Mouse (Mus musculus): ENCODE measurements around the gene Spout1. TPM values are rescaled to one million over a fixed set of nuclear protein-coding genes. Genes with fewer than 3 reads are reported as not detected.

Gene Spout1
- polyA plus RNA-seq, 1 experiment from 2014 or later, result 72.4 TPM

DNA sequence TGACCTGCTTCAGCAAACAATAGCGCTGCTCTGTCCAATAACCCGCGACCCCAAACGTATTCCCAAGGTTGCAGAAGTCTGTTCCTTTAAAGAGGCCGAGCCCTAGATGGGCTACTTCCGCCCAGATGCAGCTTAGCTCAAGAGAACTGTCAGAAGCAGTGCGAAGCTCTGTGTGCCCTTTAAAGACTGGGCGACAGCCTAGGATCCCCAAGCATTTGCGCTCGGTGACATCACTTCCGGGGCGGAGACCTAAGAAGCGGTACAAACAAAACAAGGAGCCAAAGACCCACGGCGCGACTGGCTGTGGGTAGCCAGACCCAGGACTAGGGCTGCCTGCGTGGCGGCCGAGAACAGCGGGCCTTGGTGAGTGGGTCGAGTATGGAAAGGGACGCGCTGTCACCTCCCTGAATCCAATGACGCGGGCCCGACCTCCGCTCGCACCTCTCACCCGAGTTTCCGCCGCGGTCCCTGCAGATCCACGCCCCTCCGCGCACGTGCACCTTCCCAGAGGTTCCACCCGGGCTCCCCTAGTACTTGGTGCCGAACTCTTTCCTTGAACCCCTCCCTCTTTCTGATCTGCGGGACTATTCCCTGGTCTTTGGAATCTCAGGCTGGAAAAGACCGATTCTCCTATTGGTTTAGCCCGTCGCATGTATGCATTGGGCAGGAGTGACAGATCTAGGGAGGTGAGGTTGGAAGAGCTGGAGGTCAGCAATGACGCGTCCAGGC lies 27.5 kb upstream of the Spout1 start, which contains the start of gene Kyat1:
Kyat1 (minus strand) TSS at position 219 of the 729 bp plus-strand sequence.
- Histone ChIP-seq H3K27ac (ENCODE audit: low read depth, low read length) (peak within 1 kb of the TSS; percentile 77), H3K9ac (ENCODE audit: low read depth, low read length) (peak within 1 kb of the TSS; percentile 67), H3K4me2 (ENCODE audit: low read length) (peak within 1 kb of the TSS; percentile 64), H3K4me1 (ENCODE audit: control insufficient read depth, insufficient read depth, low read depth, low read length) (peaks cover 11% of the 10 kb centered on the region), H3K36me3 (ENCODE audit: control insufficient read depth, insufficient read depth, low read length) (no peaks in the 10 kb centered on the region), H3K4me3 (ENCODE audit: low read length) (peak within 1 kb of the TSS; percentile 65), H3K9me3 (ENCODE audit: control insufficient read depth, low read length) (no peaks in the 10 kb centered on the region), H3K27me3 (replicated peaks; ENCODE audit: control insufficient read depth, insufficient read depth, low read length) (no peaks in the 10 kb centered on the region)
- ATAC-seq, result peak; percentile 99
- under 1% methylated on average over 44 of the region's 44 CpGs for WGBS

DNA sequence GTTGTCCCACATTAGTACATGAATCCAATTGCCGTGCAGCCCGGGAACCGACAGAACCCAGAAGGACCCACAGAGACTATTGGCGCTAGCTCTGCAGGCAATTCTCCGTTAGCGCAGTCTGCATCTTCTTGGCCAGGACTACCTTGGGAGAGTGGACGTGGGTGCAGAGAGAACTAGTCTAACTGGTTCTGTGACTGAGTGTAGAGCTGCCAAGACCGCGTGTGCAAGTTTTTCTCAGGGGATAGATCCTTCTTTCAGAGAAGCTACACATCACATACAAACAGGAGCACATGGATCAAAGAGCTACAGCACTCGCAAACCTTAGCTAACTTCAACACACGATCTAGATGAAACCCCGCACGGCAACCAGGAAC lies 27.0 kb upstream of the Spout1 start:
- Histone ChIP-seq H3K36me3 (ENCODE audit: control insufficient read depth, insufficient read depth, low read length) (no peaks in the 10 kb centered on the region), H3K27me3 (replicated peaks; ENCODE audit: control insufficient read depth, insufficient read depth, low read length) (no peaks in the 10 kb centered on the region), H3K4me3 (ENCODE audit: low read length) (peak overlapping the region; percentile 65), H3K9ac (ENCODE audit: low read depth, low read length) (peak overlapping the region; percentile 67), H3K4me2 (ENCODE audit: low read length) (peak overlapping the region; percentile 64), H3K27ac (ENCODE audit: low read depth, low read length) (peak overlapping the region; percentile 77), H3K4me1 (ENCODE audit: control insufficient read depth, insufficient read depth, low read depth, low read length) (peaks cover 11% of the 10 kb centered on the region), H3K9me3 (ENCODE audit: control insufficient read depth, low read length) (no peaks in the 10 kb centered on the region)
- WGBS, result under 1% methylated on average over 13 of the region's 13 CpGs
- peak; percentile 70 for ATAC-seq

DNA sequence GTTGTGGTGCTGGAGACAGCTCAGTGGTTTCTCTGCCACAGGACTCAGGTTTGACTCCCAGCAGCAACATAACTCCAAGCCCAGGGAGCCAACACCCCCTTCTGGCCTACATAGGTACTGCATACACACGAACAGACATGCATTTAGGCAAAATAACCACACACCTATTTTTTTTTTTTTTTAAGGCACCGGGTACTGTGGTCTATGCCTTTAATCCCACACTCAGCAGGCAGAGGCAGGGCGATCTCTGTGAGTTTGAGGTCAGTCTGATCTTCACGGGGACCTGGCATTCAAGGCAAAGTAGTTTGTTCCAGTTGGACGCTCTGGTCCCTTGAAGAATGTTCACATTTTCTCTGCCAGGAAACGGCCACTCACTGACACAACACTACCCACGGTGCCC lies 25.2 kb upstream of the Spout1 start:
- Histone ChIP-seq H3K4me1 (ENCODE audit: control insufficient read depth, insufficient read depth, low read depth, low read length) (peaks cover 11% of the 10 kb centered on the region), H3K4me2 (ENCODE audit: low read length) (no peak overlapping the region), H3K4me3 (ENCODE audit: low read length) (no peak overlapping the region), H3K36me3 (ENCODE audit: control insufficient read depth, insufficient read depth, low read length) (no peaks in the 10 kb centered on the region), H3K27me3 (replicated peaks; ENCODE audit: control insufficient read depth, insufficient read depth, low read length) (no peaks in the 10 kb centered on the region), H3K27ac (ENCODE audit: low read depth, low read length) (no peak overlapping the region), H3K9ac (ENCODE audit: low read depth, low read length) (no peak overlapping the region), H3K9me3 (ENCODE audit: control insufficient read depth, low read length) (no peaks in the 10 kb centered on the region)
- WGBS, result 75% methylated on average over 7 of the region's 7 CpGs
- ATAC-seq, result no peak

DNA sequence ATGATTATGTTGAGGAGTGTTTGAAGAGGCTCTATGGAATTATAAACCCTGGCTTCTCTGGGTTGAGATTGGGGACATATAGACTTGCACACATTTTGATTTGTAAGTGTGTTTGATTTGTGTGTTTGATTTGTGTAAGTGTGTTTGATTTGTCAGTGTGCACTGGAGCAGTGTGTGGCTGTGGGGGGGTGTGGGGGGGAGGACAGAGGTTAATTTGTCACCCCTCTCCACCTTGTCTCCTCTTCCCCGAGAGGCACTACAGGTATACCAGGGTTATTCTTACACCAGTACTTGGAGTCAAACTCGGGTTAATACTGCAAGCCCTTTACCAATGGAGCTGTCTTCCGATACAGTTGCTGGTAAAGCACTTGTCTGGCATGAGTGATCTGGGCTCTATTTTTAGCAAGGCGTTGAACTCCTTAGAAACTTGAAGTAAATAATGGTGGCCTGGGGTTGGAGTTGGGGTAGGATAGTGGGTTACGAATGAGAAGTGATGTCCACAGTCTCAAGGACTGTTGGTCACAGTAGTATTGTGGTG lies 22.2 kb upstream of the Spout1 start:
- WGBS, result 87% methylated on average over 5 of the region's 5 CpGs
- no peak overlapping the region for H3K4me3 ChIP-seq (ENCODE audit: low read length)

DNA sequence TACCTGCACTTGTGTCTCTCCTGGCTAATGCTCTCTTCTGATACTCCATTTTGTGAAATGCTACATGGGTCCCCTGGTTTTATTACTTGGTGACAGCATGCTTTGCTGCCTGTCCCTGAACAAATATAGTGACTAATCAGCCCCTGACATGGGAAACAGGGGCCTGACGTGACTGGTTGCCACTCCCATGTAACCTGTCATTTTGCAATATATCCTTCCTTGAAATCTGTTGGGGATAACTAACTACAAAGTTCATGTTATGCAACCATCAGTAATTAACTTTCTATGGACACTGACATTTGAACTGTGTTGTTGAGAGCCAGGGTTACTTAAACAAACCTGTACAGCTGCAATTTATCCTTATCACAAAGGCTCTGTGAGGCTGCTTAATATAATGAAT lies 21.7 kb upstream of the Spout1 start:
- H3K4me3 ChIP-seq (ENCODE audit: low read length), result no peak overlapping the region
- ATAC-seq, result no peak
- no peak overlapping the region for H3K27ac ChIP-seq (ENCODE audit: low read depth, low read length)
- H3K9me3 ChIP-seq (ENCODE audit: control insufficient read depth, low read length), result no peaks in the 10 kb centered on the region
- 80% methylated on average over 1 of the region's 1 CpGs for WGBS
- no peak overlapping the region for H3K4me2 ChIP-seq (ENCODE audit: low read length)
- H3K4me1 ChIP-seq (ENCODE audit: control insufficient read depth, insufficient read depth, low read depth, low read length), result peaks cover 4% of the 10 kb centered on the region
- no peak overlapping the region for H3K9ac ChIP-seq (ENCODE audit: low read depth, low read length)
- no peaks in the 10 kb centered on the region for H3K36me3 ChIP-seq (ENCODE audit: control insufficient read depth, insufficient read depth, low read length)
- no peaks in the 10 kb centered on the region for H3K27me3 ChIP-seq (replicated peaks; ENCODE audit: control insufficient read depth, insufficient read depth, low read length)

More for the DNA sequence above, 22.2 kb upstream of the Spout1 start:
- Histone ChIP-seq H3K9ac (ENCODE audit: low read depth, low read length) (no peak overlapping the region), H3K4me1 (ENCODE audit: control insufficient read depth, insufficient read depth, low read depth, low read length) (peaks cover 4% of the 10 kb centered on the region), H3K27ac (ENCODE audit: low read depth, low read length) (no peak overlapping the region), H3K4me2 (ENCODE audit: low read length) (no peak overlapping the region), H3K27me3 (replicated peaks; ENCODE audit: control insufficient read depth, insufficient read depth, low read length) (no peaks in the 10 kb centered on the region), H3K9me3 (ENCODE audit: control insufficient read depth, low read length) (no peaks in the 10 kb centered on the region), H3K36me3 (ENCODE audit: control insufficient read depth, insufficient read depth, low read length) (no peaks in the 10 kb centered on the region)
- ATAC-seq, result no peak

DNA sequence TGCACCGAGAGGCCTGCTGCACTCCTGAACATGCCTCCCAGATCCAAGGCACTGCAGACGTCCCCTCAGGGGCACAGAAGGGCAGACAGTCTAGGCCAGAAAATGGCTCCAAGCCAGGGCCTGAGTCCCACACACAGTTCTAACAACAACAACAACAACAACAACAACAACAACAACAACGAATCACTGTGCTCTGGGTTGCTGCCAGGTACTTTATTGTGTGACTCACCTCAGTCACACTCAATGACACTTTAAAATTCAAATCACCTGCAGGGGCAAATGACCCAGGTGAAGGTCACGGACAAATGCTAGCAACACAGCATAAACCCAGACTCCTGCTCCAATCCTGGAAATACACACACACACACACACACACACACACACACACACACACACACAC lies 19.8 kb upstream of the Spout1 start:
- Histone ChIP-seq H3K27me3 (replicated peaks; ENCODE audit: control insufficient read depth, insufficient read depth, low read length) (no peaks in the 10 kb centered on the region), H3K4me2 (ENCODE audit: low read length) (no peak overlapping the region), H3K27ac (ENCODE audit: low read depth, low read length) (no peak overlapping the region), H3K4me1 (ENCODE audit: control insufficient read depth, insufficient read depth, low read depth, low read length) (no peaks in the 10 kb centered on the region), H3K9ac (ENCODE audit: low read depth, low read length) (no peak overlapping the region), H3K9me3 (ENCODE audit: control insufficient read depth, low read length) (no peaks in the 10 kb centered on the region), H3K4me3 (ENCODE audit: low read length) (no peak overlapping the region), H3K36me3 (ENCODE audit: control insufficient read depth, insufficient read depth, low read length) (no peaks in the 10 kb centered on the region)
- 65% methylated on average over 4 of the region's 4 CpGs for WGBS
- no peak for ATAC-seq

DNA sequence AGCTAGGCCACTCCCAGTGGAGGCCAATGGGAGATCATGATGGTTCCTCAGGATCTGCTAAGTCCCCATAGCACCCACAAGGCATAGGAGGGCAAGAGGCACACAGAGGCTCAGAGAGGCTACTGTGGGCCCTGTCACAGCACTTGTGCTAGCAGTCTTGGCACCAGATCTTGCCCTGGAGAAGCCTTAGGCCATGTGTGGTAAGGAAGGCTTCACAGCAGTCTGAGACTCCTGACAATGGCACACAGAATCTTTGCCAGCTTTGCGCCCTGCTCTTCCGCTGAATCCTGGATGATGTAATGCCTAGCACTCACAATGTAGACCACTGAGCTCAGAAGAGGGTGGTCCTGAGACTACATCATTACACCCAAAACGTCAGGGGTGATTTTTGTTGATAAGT lies 16.4 kb upstream of the Spout1 start:
- WGBS, result 82% methylated on average over 3 of the region's 3 CpGs
- H3K27ac ChIP-seq (ENCODE audit: low read depth, low read length), result no peak overlapping the region
- no peak overlapping the region for H3K4me2 ChIP-seq (ENCODE audit: low read length)
- no peaks in the 10 kb centered on the region for H3K9me3 ChIP-seq (ENCODE audit: control insufficient read depth, low read length)
- H3K4me1 ChIP-seq (ENCODE audit: control insufficient read depth, insufficient read depth, low read depth, low read length), result no peaks in the 10 kb centered on the region
- H3K27me3 ChIP-seq (replicated peaks; ENCODE audit: control insufficient read depth, insufficient read depth, low read length), result no peaks in the 10 kb centered on the region
- no peak overlapping the region for H3K9ac ChIP-seq (ENCODE audit: low read depth, low read length)
- H3K36me3 ChIP-seq (ENCODE audit: control insufficient read depth, insufficient read depth, low read length), result no peaks in the 10 kb centered on the region
- H3K4me3 ChIP-seq (ENCODE audit: low read length), result no peak overlapping the region
- ATAC-seq, result no peak

DNA sequence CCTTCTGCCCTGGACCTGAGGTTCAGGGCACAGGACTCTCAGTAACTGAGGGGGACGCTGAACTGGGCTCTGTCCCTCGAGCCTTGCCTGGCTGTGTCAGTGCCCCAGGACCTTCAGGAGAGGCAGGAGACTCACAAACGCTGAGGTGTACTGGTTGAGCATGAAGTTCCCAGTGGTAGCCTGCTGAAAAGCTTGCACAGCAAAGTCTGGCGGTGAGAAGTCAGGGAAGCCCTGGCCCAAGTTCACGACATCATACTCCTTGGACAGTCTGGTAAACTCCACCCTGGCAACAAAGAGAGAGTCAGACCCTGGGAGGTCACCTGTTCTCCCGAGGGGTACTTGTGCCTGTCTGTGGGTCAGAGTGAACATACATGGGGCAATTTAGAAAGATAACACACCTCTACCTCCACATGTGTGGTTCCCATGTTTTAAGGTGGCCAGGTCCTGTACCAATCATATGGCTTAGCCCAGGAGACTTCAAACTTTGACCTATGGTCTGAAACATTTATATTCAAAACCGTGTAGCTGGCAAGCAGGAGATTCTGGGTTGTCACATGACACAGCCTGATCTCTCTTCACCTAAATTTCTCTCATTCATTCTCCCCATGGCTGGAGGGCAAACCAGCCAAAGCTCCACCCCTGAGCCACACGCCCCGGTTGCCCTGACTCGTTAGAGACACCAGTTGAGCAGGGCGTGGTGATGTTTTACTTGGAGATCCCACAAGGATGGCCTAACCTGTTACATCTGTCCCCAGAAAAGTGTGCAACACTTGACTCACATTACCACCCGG lies 13.7 kb upstream of the Spout1 start:
- 89% methylated on average over 12 of the region's 12 CpGs for WGBS
- no peak overlapping the region for H3K4me3 ChIP-seq (ENCODE audit: low read length)
- H3K9me3 ChIP-seq (ENCODE audit: control insufficient read depth, low read length), result no peaks in the 10 kb centered on the region
- H3K27ac ChIP-seq (ENCODE audit: low read depth, low read length), result no peak overlapping the region
- no peaks in the 10 kb centered on the region for H3K36me3 ChIP-seq (ENCODE audit: control insufficient read depth, insufficient read depth, low read length)
- H3K9ac ChIP-seq (ENCODE audit: low read depth, low read length), result no peak overlapping the region
- no peaks in the 10 kb centered on the region for H3K4me1 ChIP-seq (ENCODE audit: control insufficient read depth, insufficient read depth, low read depth, low read length)
- no peak for ATAC-seq
- no peaks in the 10 kb centered on the region for H3K27me3 ChIP-seq (replicated peaks; ENCODE audit: control insufficient read depth, insufficient read depth, low read length)
- H3K4me2 ChIP-seq (ENCODE audit: low read length), result no peak overlapping the region

DNA sequence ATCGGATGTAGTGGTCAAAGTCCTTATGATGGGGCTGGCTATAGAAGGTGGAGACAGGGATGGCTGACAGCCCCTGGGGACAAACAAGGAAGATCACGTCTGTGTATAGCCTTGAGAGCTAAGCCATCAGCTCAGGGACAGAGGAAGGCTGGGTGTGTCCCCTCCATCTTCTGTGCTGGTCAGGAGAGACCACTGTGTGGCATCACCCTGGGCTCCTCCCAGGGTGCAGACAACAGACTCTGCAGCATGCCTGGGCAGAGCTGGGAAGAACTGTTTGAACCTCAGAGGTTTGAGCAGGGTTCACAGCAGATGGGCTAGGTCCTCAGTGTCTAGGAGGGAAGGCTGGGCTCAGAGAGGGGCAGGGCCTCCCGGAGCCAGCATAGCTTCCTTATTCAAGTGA lies 7.4 kb upstream of the Spout1 start:
- no peaks in the 10 kb centered on the region for H3K9me3 ChIP-seq (ENCODE audit: control insufficient read depth, low read length)
- WGBS, result 80% methylated on average over 3 of the region's 3 CpGs
- ATAC-seq, result no peak
- H3K4me1 ChIP-seq (ENCODE audit: control insufficient read depth, insufficient read depth, low read depth, low read length), result no peaks in the 10 kb centered on the region
- no peaks in the 10 kb centered on the region for H3K27me3 ChIP-seq (replicated peaks; ENCODE audit: control insufficient read depth, insufficient read depth, low read length)
- H3K9ac ChIP-seq (ENCODE audit: low read depth, low read length), result no peak overlapping the region
- no peaks in the 10 kb centered on the region for H3K36me3 ChIP-seq (ENCODE audit: control insufficient read depth, insufficient read depth, low read length)
- no peak overlapping the region for H3K4me2 ChIP-seq (ENCODE audit: low read length)
- no peak overlapping the region for H3K4me3 ChIP-seq (ENCODE audit: low read length)
- no peak overlapping the region for H3K27ac ChIP-seq (ENCODE audit: low read depth, low read length)

All from hindbrain, embryonic 16.5 days (tissue).